In genomic region chr10:86367346-86367745, GRCm38 (mm10) we compare ENCODE assay signal across 29 mouse cellular contexts.
A peak's percentile ranks its signal among the peaks of the same experiment; 100 is the strongest.
DNase-seq lines count a peak whose midpoint lies in the region; ATAC-seq and TF ChIP-seq lines count a peak whose summit lies in the region.
"Had no signal": no experiment of that assay in that cellular context is flagged by ENCODE, and none has a peak within 500 bp of the region (broad histone marks: within the 10 kb centered on the region; RNA-seq: fewer than 3 reads in every experiment).

No protein-coding gene starts in this region.

- TF ChIP-seq CTCF in layer of hippocampus, adult 2 months (conservative IDR thresholded peaks at IDR 0.05): no peak

- DNase-seq in midbrain, embryonic 11.5 days (ENCODE audit: low spot score, missing footprints): peak; percentile 19
- DNase-seq in midbrain, embryonic 14.5 days: no peak
- peak; percentile 70 for DNase-seq in embryonic facial prominence, embryonic 11.5 days (ENCODE audit: low spot score)
- no peak for DNase-seq in embryonic facial prominence, embryonic 14.5 days (ENCODE audit: low spot score)
- DNase-seq in layer of hippocampus, adult 2 months (ENCODE audit: low spot score in 2 of 2): no peak
- DNase-seq in left cerebral cortex, postnatal 25 days (ENCODE audit: low spot score in 2 of 2): no peak
- DNase-seq: adrenal gland, adult 8-10 months; adrenal gland, postnatal 25 days; cerebellum, adult 11-12 months; cerebellum, adult 9-11 months; cerebellum, postnatal 25 days; gastrocnemius, postnatal 10 days; gastrocnemius, postnatal 36 days; heart, adult 2 months; heart, postnatal 14 days; heart, postnatal 4 days had no signal

- no peaks in the 10 kb centered on the region for H3K9me3 ChIP-seq in midbrain, embryonic 11.5 days (ENCODE audit: control insufficient read depth, low read length)
- no peaks in the 10 kb centered on the region for H3K9me3 ChIP-seq in midbrain, embryonic 14.5 days (ENCODE audit: control insufficient read depth, low read length)
- H3K9me3 ChIP-seq in embryonic facial prominence, embryonic 11.5 days (replicated peaks; ENCODE audit: control insufficient read depth, low read length): no peaks in the 10 kb centered on the region
- no peaks in the 10 kb centered on the region for H3K9me3 ChIP-seq in embryonic facial prominence, embryonic 14.5 days (ENCODE audit: control insufficient read depth, low read length)
- H3K9me3 ChIP-seq in limb, embryonic 12.5 days: no peaks in the 10 kb centered on the region
- H3K9me3 ChIP-seq in intestine, embryonic 15.5 days: no peaks in the 10 kb centered on the region
- H3K9me3 ChIP-seq: forebrain, embryonic 10.5 days; forebrain, embryonic 13.5 days; heart, embryonic 10.5 days; heart, embryonic 13.5 days had no signal

- no peak overlapping the region for H3K4me3 ChIP-seq in midbrain, embryonic 11.5 days (ENCODE audit: low read depth, low read length)
- no peak overlapping the region for H3K4me3 ChIP-seq in midbrain, embryonic 14.5 days (replicated peaks; ENCODE audit: low read depth, low read length)
- H3K4me3 ChIP-seq in embryonic facial prominence, embryonic 11.5 days (ENCODE audit: low read depth, low read length): no peak overlapping the region
- H3K4me3 ChIP-seq in embryonic facial prominence, embryonic 14.5 days (ENCODE audit: low read depth, low read length): no peak overlapping the region
- H3K4me3 ChIP-seq in limb, embryonic 12.5 days (replicated peaks): no peak overlapping the region
- H3K4me3 ChIP-seq in layer of hippocampus, adult 2 months: no peak overlapping the region
- no peak overlapping the region for H3K4me3 ChIP-seq in intestine, embryonic 15.5 days (replicated peaks)
- H3K4me3 ChIP-seq: forebrain, embryonic 10.5 days; forebrain, embryonic 13.5 days; heart, adult 2 months; heart, embryonic 10.5 days; heart, embryonic 13.5 days had no signal

- intact Hi-C loops in left cerebral cortex, postnatal 25 days (cut with DNase I): no loop called here

- H3K4me1 ChIP-seq in midbrain, embryonic 11.5 days (ENCODE audit: control insufficient read depth, insufficient read depth, low read length): no peaks in the 10 kb centered on the region
- no peaks in the 10 kb centered on the region for H3K4me1 ChIP-seq in midbrain, embryonic 14.5 days (ENCODE audit: control insufficient read depth, insufficient read depth, low read length)
- H3K4me1 ChIP-seq in embryonic facial prominence, embryonic 11.5 days (ENCODE audit: control insufficient read depth, insufficient read depth, low read length): no peaks in the 10 kb centered on the region
- peaks cover 22% of the 10 kb centered on the region for H3K4me1 ChIP-seq in embryonic facial prominence, embryonic 14.5 days (ENCODE audit: control insufficient read depth, insufficient read depth, low read length)
- peaks cover 49% of the 10 kb centered on the region for H3K4me1 ChIP-seq in limb, embryonic 12.5 days (replicated peaks)
- H3K4me1 ChIP-seq in intestine, embryonic 15.5 days (replicated peaks): peaks cover 15% of the 10 kb centered on the region

- ATAC-seq in midbrain, embryonic 11.5 days (ENCODE audit: low FRiP score): no peak
- ATAC-seq in midbrain, embryonic 14.5 days (ENCODE audit: low FRiP score, low TSS enrichment): no peak
- no peak for ATAC-seq in embryonic facial prominence, embryonic 11.5 days (replicated peaks; ENCODE audit: insufficient number of reproducible peaks, low FRiP score, low TSS enrichment, low read depth)
- no peak for ATAC-seq in embryonic facial prominence, embryonic 14.5 days (ENCODE audit: low read depth)
- no peak for ATAC-seq in limb, embryonic 12.5 days (ENCODE audit: insufficient number of reproducible peaks, insufficient read depth, low FRiP score, low TSS enrichment, low read depth)
- ATAC-seq in intestine, embryonic 15.5 days: no peak
- ATAC-seq: activated CD4-positive, CD25-positive, alpha-beta regulatory T cell, adult 4 months; CD4-positive, CD25-positive, alpha-beta regulatory T cell, adult 4 months; forebrain, embryonic 13.5 days; forebrain, embryonic 16.5 days; hindbrain, postnatal 0 days; inflammation-experienced regulatory T-cells, adult 6 months; intestine, postnatal 0 days had no signal

- no peaks in the 10 kb centered on the region for H3K27me3 ChIP-seq in midbrain, embryonic 11.5 days (ENCODE audit: control insufficient read depth, insufficient read depth, low read length)
- H3K27me3 ChIP-seq in midbrain, embryonic 14.5 days (ENCODE audit: control insufficient read depth, insufficient read depth, low read length): no peaks in the 10 kb centered on the region
- no peaks in the 10 kb centered on the region for H3K27me3 ChIP-seq in embryonic facial prominence, embryonic 11.5 days (ENCODE audit: control insufficient read depth, insufficient read depth, low read length)
- H3K27me3 ChIP-seq in embryonic facial prominence, embryonic 14.5 days (replicated peaks; ENCODE audit: control insufficient read depth, insufficient read depth, low read length): no peaks in the 10 kb centered on the region
- no peaks in the 10 kb centered on the region; the same call in 1 of the 2 replicates for H3K27me3 ChIP-seq in limb, embryonic 12.5 days
- H3K27me3 ChIP-seq in intestine, embryonic 15.5 days (replicated peaks): no peaks in the 10 kb centered on the region
- H3K27me3 ChIP-seq: forebrain, embryonic 13.5 days had no signal

- no peaks in the 10 kb centered on the region for H3K36me3 ChIP-seq in midbrain, embryonic 11.5 days (ENCODE audit: control insufficient read depth, insufficient read depth, low read length)
- no peaks in the 10 kb centered on the region for H3K36me3 ChIP-seq in midbrain, embryonic 14.5 days (ENCODE audit: control insufficient read depth, insufficient read depth, low read length)
- no peaks in the 10 kb centered on the region for H3K36me3 ChIP-seq in embryonic facial prominence, embryonic 11.5 days (replicated peaks; ENCODE audit: control insufficient read depth, insufficient read depth, low read depth, low read length)
- H3K36me3 ChIP-seq in embryonic facial prominence, embryonic 14.5 days (ENCODE audit: control insufficient read depth, insufficient read depth, low read length): no peaks in the 10 kb centered on the region
- no peaks in the 10 kb centered on the region for H3K36me3 ChIP-seq in limb, embryonic 12.5 days
- no peaks in the 10 kb centered on the region for H3K36me3 ChIP-seq in intestine, embryonic 15.5 days
- H3K36me3 ChIP-seq: forebrain, embryonic 10.5 days; heart, embryonic 10.5 days; heart, embryonic 13.5 days had no signal

- no peak overlapping the region for H3K27ac ChIP-seq in midbrain, embryonic 11.5 days (ENCODE audit: low read depth, low read length)
- H3K27ac ChIP-seq in midbrain, embryonic 14.5 days (replicated peaks; ENCODE audit: low read depth, low read length): no peak overlapping the region
- no peak overlapping the region for H3K27ac ChIP-seq in embryonic facial prominence, embryonic 11.5 days (replicated peaks; ENCODE audit: low read depth, low read length)
- H3K27ac ChIP-seq in embryonic facial prominence, embryonic 14.5 days (replicated peaks; ENCODE audit: low read depth, low read length): peak overlapping the region; percentile 61
- 0 out of 2 replicates have a peak overlapping the region, but pooled peaks have one; percentile 0 for H3K27ac ChIP-seq in limb, embryonic 12.5 days
- no peak overlapping the region for H3K27ac ChIP-seq in layer of hippocampus, adult 2 months
- no peak overlapping the region for H3K27ac ChIP-seq in intestine, embryonic 15.5 days
- H3K27ac ChIP-seq: forebrain, embryonic 10.5 days; forebrain, embryonic 13.5 days; heart, adult 2 months; heart, embryonic 10.5 days; heart, embryonic 13.5 days; hindbrain, embryonic 14.5 days; hindbrain, postnatal 0 days had no signal

- no peak overlapping the region for H3K9ac ChIP-seq in midbrain, embryonic 11.5 days (ENCODE audit: low read length)
- no peak overlapping the region for H3K9ac ChIP-seq in midbrain, embryonic 14.5 days (replicated peaks; ENCODE audit: low read length)
- no peak overlapping the region for H3K9ac ChIP-seq in embryonic facial prominence, embryonic 11.5 days (replicated peaks; ENCODE audit: low read length)
- H3K9ac ChIP-seq in embryonic facial prominence, embryonic 14.5 days (ENCODE audit: low read depth, low read length): no peak overlapping the region
- H3K9ac ChIP-seq in limb, embryonic 12.5 days (replicated peaks): no peak overlapping the region
- no peak overlapping the region for H3K9ac ChIP-seq in intestine, embryonic 15.5 days
- H3K9ac ChIP-seq: forebrain, embryonic 13.5 days; heart, embryonic 13.5 days; hindbrain, embryonic 14.5 days had no signal

- WGBS in midbrain, embryonic 11.5 days: 84% methylated on average over 4 of the region's 4 CpGs
- 92% methylated on average over 4 of the region's 4 CpGs for WGBS in midbrain, embryonic 14.5 days
- WGBS in embryonic facial prominence, embryonic 11.5 days: 50% methylated on average over 4 of the region's 4 CpGs
- 47% methylated on average over 4 of the region's 4 CpGs for WGBS in embryonic facial prominence, embryonic 14.5 days
- 62% methylated on average over 4 of the region's 4 CpGs for WGBS in limb, embryonic 12.5 days
- WGBS in intestine, embryonic 15.5 days: 78% methylated on average over 4 of the region's 4 CpGs

- H3K4me2 ChIP-seq in midbrain, embryonic 11.5 days: no peak overlapping the region
- no peak overlapping the region for H3K4me2 ChIP-seq in midbrain, embryonic 14.5 days (ENCODE audit: low read length)
- no peak overlapping the region for H3K4me2 ChIP-seq in embryonic facial prominence, embryonic 11.5 days (ENCODE audit: low read depth, low read length)
- H3K4me2 ChIP-seq in embryonic facial prominence, embryonic 14.5 days (ENCODE audit: low read depth, low read length): no peak overlapping the region
- H3K4me2 ChIP-seq in limb, embryonic 12.5 days: no peak overlapping the region
- H3K4me2 ChIP-seq in intestine, embryonic 15.5 days (replicated peaks): no peak overlapping the region
- H3K4me2 ChIP-seq: forebrain, embryonic 13.5 days; heart, embryonic 13.5 days; hindbrain, embryonic 14.5 days had no signal

Comparison
In these comparisons a context has a peak if more than half of its experiments do, and no peak if none do; other contexts are left out.
1. DNase-seq: peak in midbrain, embryonic 11.5 days (single experiment) and embryonic facial prominence, embryonic 11.5 days (single experiment); none in midbrain, embryonic 14.5 days (single experiment), embryonic facial prominence, embryonic 14.5 days (single experiment), layer of hippocampus, adult 2 months (0 of 2) and left cerebral cortex, postnatal 25 days (0 of 2).
2. H3K27ac ChIP-seq: peak in embryonic facial prominence, embryonic 14.5 days (single experiment) and limb, embryonic 12.5 days (single experiment); none in midbrain, embryonic 11.5 days (single experiment), midbrain, embryonic 14.5 days (single experiment), embryonic facial prominence, embryonic 11.5 days (single experiment), layer of hippocampus, adult 2 months (single experiment) and intestine, embryonic 15.5 days (single experiment).